Mouse (Mus musculus) right cerebral cortex, adult 18-20 months (tissue): ENCODE measurements around the gene Snx1.

Experiments used
- DNase-seq: peaks from one replicate; pipeline ENCODE4 v3.0.0; 2022; ENCODE audit warnings: mixed read lengths

Snx1 gene

GRCm38 (mm10) chr9:66084171-66084570 lies 42.2 kb downstream of the Snx1 start:
- DNase-seq = no peak

GRCm38 (mm10) chr9:66081999-66082398 lies 44.4 kb downstream of the Snx1 start:
- DNase-seq = no peak

GRCm38 (mm10) chr9:66080804-66081459 lies 45.5 kb downstream of the Snx1 start:
- DNase-seq = no peak

- DNase-seq = no peak
Observed at GRCm38 (mm10) chr9:66078493-66078892, 47.9 kb downstream of the Snx1 start.

- DNase-seq = no peak
Observed at GRCm38 (mm10) chr9:66078072-66078471, 48.3 kb downstream of the Snx1 start.

GRCm38 (mm10) chr9:66072754-66073153 lies 53.6 kb downstream of the Snx1 start:
- DNase-seq = no peak

- no peak for DNase-seq
Observed at GRCm38 (mm10) chr9:66070151-66070550, 56.2 kb downstream of the Snx1 start.

GRCm38 (mm10) chr9:66069583-66069982 lies 56.8 kb downstream of the Snx1 start, which contains the start of gene Snx22:
Gene Snx22 (minus strand): TSS chr9:66069719.
- peak; percentile 75 for DNase-seq

- peak; percentile 27 for DNase-seq
Observed at GRCm38 (mm10) chr9:66068971-66069391, 57.4 kb downstream of the Snx1 start.

GRCm38 (mm10) chr9:66068056-66068455 lies 58.3 kb downstream of the Snx1 start:
- DNase-seq = no peak

- no peak for DNase-seq
Observed at GRCm38 (mm10) chr9:66067542-66067941, 58.8 kb downstream of the Snx1 start.

GRCm38 (mm10) chr9:66066791-66067190 lies 59.6 kb downstream of the Snx1 start:
- DNase-seq = no peak

GRCm38 (mm10) chr9:66064316-66064715 lies 62.1 kb downstream of the Snx1 start:
- no peak for DNase-seq

GRCm38 (mm10) chr9:66063446-66063845 lies 62.9 kb downstream of the Snx1 start:
- no peak for DNase-seq

GRCm38 (mm10) chr9:66061656-66062055 lies 64.7 kb downstream of the Snx1 start:
- no peak for DNase-seq

GRCm38 (mm10) chr9:66060986-66061385 lies 65.4 kb downstream of the Snx1 start:
- no peak for DNase-seq

- no peak for DNase-seq
Observed at GRCm38 (mm10) chr9:66060308-66060647, 66.1 kb downstream of the Snx1 start.

- peak; percentile 99 for DNase-seq
Observed at GRCm38 (mm10) chr9:66059583-66060307, 66.6 kb downstream of the Snx1 start, which contains the start of gene Ppib. Gene Ppib (plus strand): TSS chr9:66060222.

- no peak for DNase-seq
Observed at GRCm38 (mm10) chr9:66053620-66054019, 72.8 kb downstream of the Snx1 start.

- DNase-seq = no peak
Observed at GRCm38 (mm10) chr9:66052731-66053130, 73.7 kb downstream of the Snx1 start.

GRCm38 (mm10) chr9:66051493-66051892 lies 74.9 kb downstream of the Snx1 start:
- no peak for DNase-seq

GRCm38 (mm10) chr9:66049931-66050601 lies 76.3 kb downstream of the Snx1 start:
- DNase-seq = no peak

- no peak for DNase-seq
Observed at GRCm38 (mm10) chr9:66043241-66043640, 83.1 kb downstream of the Snx1 start.

GRCm38 (mm10) chr9:66042331-66042730 lies 84.1 kb downstream of the Snx1 start:
- no peak for DNase-seq
